Mouse (Mus musculus) layer of hippocampus, postnatal 10 days (tissue): ENCODE data around the gene Pgap2. TPM values are rescaled to one million over a fixed set of nuclear protein-coding genes. Genes with fewer than 3 reads are reported as not detected.
"Not testable (repeated sequence)": the region's sequence is repeated elsewhere in the genome, so short reads cannot be mapped to it uniquely, and the experiment has no call there.

Source experiments
- DNase-seq, 2 experiments: peaks; one replicate each; pipeline ENCODE4 v3.0.0; 2021; ENCODE audit warnings: low spot score in 2 of 2
- total RNA-seq, 2 experiments: library from RNA; stranded (reverse); gene quantifications; 2 replicates each; pipeline ENCODE4 v1.2.3; 2021

The Pgap2 gene
- total RNA-seq, 2 experiments from 2014 or later: 29.9 to 34.3 TPM

GRCm38 (mm10) chr7:102260518-102260917 lies 50.5 kb downstream of the Pgap2 start:
- no peak for DNase-seq

GRCm38 (mm10) chr7:102263020-102263419 lies 53.0 kb downstream of the Pgap2 start:
- no peak for DNase-seq

- DNase-seq: not testable (repeated sequence)
These were observed 56.0 kb downstream of the Pgap2 start for GRCm38 (mm10) chr7:102266021-102266400.

GRCm38 (mm10) chr7:102266401-102267042 lies 56.5 kb downstream of the Pgap2 start:
- DNase-seq: no peak

GRCm38 (mm10) chr7:102267113-102267579 lies 57.1 kb downstream of the Pgap2 start:
- peak; percentile 96 to 98 for DNase-seq

- DNase-seq: peak; percentile 55 to 68
These were observed 57.8 kb downstream of the Pgap2 start, which contains the start of gene Stim1 for GRCm38 (mm10) chr7:102267601-102268394. Stim1 (plus strand) TSS chr7:102267806.

GRCm38 (mm10) chr7:102268395-102268748 lies 58.4 kb downstream of the Pgap2 start:
- no peak for DNase-seq

GRCm38 (mm10) chr7:102272422-102272948 lies 62.5 kb downstream of the Pgap2 start:
- DNase-seq: no peak

GRCm38 (mm10) chr7:102281403-102281802 lies 71.4 kb downstream of the Pgap2 start:
- no peak for DNase-seq

- DNase-seq: no peak
These were observed 72.3 kb downstream of the Pgap2 start for GRCm38 (mm10) chr7:102282261-102282660.

Other genes with a start within 250 kb of the Pgap2 start
- 10 to 100 TPM; 11.1 to 11.9 TPM for gene Il18bp, start 191.5 kb upstream of the Pgap2 start, total RNA-seq
- gene Rnf121, start 144.7 kb upstream of the Pgap2 start, total RNA-seq: 10 to 100 TPM; 44.6 to 45.4 TPM
- gene Xndc1, start 144.7 kb upstream of the Pgap2 start, total RNA-seq: 10 to 100 TPM; 23.2 to 23.6 TPM
- 1 to 10 TPM; 1.5 to 1.9 TPM for gene Xntrpc, start 144.5 kb upstream of the Pgap2 start, total RNA-seq
- 1 to 10 TPM in 1 of 2 experiments, under 1 TPM in 1; 0.36 to 1.5 TPM for gene Trpc2, start 127.1 kb upstream of the Pgap2 start, total RNA-seq
- not detected for gene Art1, start 108.5 kb upstream of the Pgap2 start, total RNA-seq
- gene Art5, start 100.7 kb upstream of the Pgap2 start, total RNA-seq: not detected
- not detected for gene Chrna10, start 93.4 kb upstream of the Pgap2 start, total RNA-seq
- 10 to 100 TPM; 33.3 to 34.0 TPM for gene Nup98, start within 50 bp of the Pgap2 start, total RNA-seq
- gene Rhog, start 45.8 kb downstream of the Pgap2 start, total RNA-seq: 10 to 100 TPM; 15.8 to 16.3 TPM
- 10 to 100 TPM; 56.7 to 66.1 TPM for gene Stim1, start 57.6 kb downstream of the Pgap2 start, total RNA-seq
- gene Rrm1, start 231.5 kb downstream of the Pgap2 start, total RNA-seq: 10 to 100 TPM; 15.6 to 18.8 TPM